Mouse (Mus musculus): ENCODE data around the gene Dvl1.

DNA sequence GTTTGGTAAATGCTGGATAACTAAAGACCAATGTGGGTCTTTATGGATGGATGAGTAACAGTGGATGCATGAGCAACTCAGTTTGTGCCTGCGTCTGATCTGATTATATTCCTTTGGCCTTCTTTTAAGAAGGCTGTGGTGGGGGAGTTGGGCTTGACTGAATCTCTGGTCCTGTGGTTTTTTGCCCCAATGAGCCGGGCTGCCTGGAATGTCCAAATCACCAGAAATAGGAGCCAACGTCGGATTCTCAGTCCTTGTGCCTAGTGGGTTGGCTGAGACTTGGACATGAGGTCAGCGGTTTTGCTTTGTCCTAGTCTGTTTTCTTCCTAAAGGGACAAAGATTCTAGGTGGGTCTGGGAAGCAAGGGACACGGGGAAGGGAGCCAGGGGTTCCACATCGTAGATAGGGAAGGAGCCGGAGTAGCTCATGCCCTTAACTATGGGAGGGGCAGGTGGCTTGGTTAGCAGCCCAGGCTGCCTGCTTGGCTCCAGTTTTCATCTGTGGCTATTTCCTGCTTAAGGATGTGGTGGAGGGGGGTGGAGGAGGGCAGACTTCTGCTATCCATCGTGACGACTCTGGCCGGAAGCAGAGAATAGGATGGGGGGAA, 9.7 kb upstream of the Dvl1 start:
- TF ChIP-seq CTCF (IDR thresholded peaks at IDR 0.05; ENCODE audit: extremely low read depth, insufficient read depth, insufficient read length, insufficient replicate concordance) (no peak), POLR2A (IDR thresholded peaks at IDR 0.05; ENCODE audit: low read depth, low read length) (no peak)

All from spleen, adult 2 months (tissue).